Mouse (Mus musculus) G1E (cell line): Measurements from ENCODE around the gene Arhgef19. TPM values are rescaled to one million over a fixed set of nuclear protein-coding genes. Genes with fewer than 3 reads are reported as not detected.

Source experiments
- ATAC-seq: 2 replicates; pipeline ENCODE4 v1.8.0; 2016; ENCODE audit warnings: mild to moderate bottlenecking; ENCODE audit not compliant: insufficient number of reproducible peaks, poor library complexity, low FRiP score, severe bottlenecking; ENCODE audit errors: extremely low read depth
- DNase-seq: peaks from one replicate; pipeline ENCODE4 v3.0.0; 2012; ENCODE audit warnings: low spot score
- H3K27me3 ChIP-seq: 2 replicates; pipeline ENCODE4 v1.6.1; 2012; ENCODE audit warnings: mild to moderate bottlenecking, low read length, inconsistent platforms; ENCODE audit not compliant: insufficient read depth
- H3K36me3 ChIP-seq: replicated peaks from 2 replicates; pipeline ENCODE3; 2012; ENCODE audit warnings: mild to moderate bottlenecking, inconsistent platforms
- H3K4me1 ChIP-seq: 2 replicates; pipeline ENCODE4 v1.6.1; 2012; ENCODE audit warnings: low read depth, low read length, inconsistent platforms, mixed read lengths; ENCODE audit not compliant: insufficient read depth
- H3K4me3 ChIP-seq: 2 replicates; pipeline ENCODE4 v1.5.1; 2012; ENCODE audit warnings: low read depth, mild to moderate bottlenecking, inconsistent platforms, low read length, moderate library complexity, mixed read lengths
- H3K9me3 ChIP-seq: replicated peaks from 2 replicates; pipeline ENCODE4 v1.6.1; 2012; ENCODE audit warnings: inconsistent platforms
- CTCF ChIP-seq: IDR thresholded peaks from 2 replicates; pipeline ENCODE4 v1.5.1; 2012; ENCODE audit warnings: low read depth, low read length, inconsistent platforms, mixed read lengths
- GATA1 ChIP-seq: IDR thresholded peaks from 2 replicates; pipeline ENCODE4 v1.6.1; 2012; ENCODE audit warnings: borderline replicate concordance, low read length, inconsistent platforms, mixed read lengths
- GATA2 ChIP-seq: IDR thresholded peaks from 2 replicates; pipeline ENCODE4 v1.6.1; 2012; ENCODE audit warnings: low read depth, low read length, inconsistent platforms, borderline replicate concordance
- POLR2AphosphoS5 ChIP-seq: IDR thresholded peaks from 2 replicates; pipeline ENCODE4 v1.6.1; 2012; ENCODE audit warnings: low read depth, low read length, inconsistent platforms; ENCODE audit not compliant: insufficient replicate concordance
- TAL1 ChIP-seq: conservative IDR thresholded peaks from 2 replicates; pipeline ENCODE4 v1.6.1; 2012; ENCODE audit warnings: low read depth, low read length, inconsistent platforms, mixed read lengths
- polyA plus RNA-seq: library from polyadenylated mRNA; stranded (reverse); fragments of >175 nt; gene quantifications from 2 replicates; pipeline ENCODE4 v1.2.3, GENCODE M21; 2012
- total RNA-seq, 2 experiments: library from RNA; stranded (forward) in 1 of 2; stranded (reverse) in 1 of 2; fragments of 200-1000 nt in 1 of 2; fragments of >200 nt in 1 of 2; fragmentation: Nextera tagmentation in 1 of 2; gene quantifications; 2 replicates each; pipeline ENCODE4 v1.2.3; 2014 to 2017

Gene Arhgef19
- total and polyA plus RNA-seq, 3 experiments = not detected

GRCm38 (mm10) chr4:141301591-141302427 is 62.5 kb downstream of the Arhgef19 start:
- Histone ChIP-seq H3K36me3 (no peaks in the 10 kb centered on the region), H3K27me3 (peaks cover 29% of the 10 kb centered on the region), H3K9me3 (no peaks in the 10 kb centered on the region), H3K4me3 (no peak overlapping the region; the same call in 1 of the 2 replicates), H3K4me1 (peaks cover 2% of the 10 kb centered on the region; the same call in 1 of the 2 replicates)
- DNase-seq = no peak
- TF ChIP-seq CTCF (no peak), GATA1 (no peak), TAL1 (no peak), GATA2 (no peak), POLR2AphosphoS5 (no peak)
- ATAC-seq = no peak

DNA sequence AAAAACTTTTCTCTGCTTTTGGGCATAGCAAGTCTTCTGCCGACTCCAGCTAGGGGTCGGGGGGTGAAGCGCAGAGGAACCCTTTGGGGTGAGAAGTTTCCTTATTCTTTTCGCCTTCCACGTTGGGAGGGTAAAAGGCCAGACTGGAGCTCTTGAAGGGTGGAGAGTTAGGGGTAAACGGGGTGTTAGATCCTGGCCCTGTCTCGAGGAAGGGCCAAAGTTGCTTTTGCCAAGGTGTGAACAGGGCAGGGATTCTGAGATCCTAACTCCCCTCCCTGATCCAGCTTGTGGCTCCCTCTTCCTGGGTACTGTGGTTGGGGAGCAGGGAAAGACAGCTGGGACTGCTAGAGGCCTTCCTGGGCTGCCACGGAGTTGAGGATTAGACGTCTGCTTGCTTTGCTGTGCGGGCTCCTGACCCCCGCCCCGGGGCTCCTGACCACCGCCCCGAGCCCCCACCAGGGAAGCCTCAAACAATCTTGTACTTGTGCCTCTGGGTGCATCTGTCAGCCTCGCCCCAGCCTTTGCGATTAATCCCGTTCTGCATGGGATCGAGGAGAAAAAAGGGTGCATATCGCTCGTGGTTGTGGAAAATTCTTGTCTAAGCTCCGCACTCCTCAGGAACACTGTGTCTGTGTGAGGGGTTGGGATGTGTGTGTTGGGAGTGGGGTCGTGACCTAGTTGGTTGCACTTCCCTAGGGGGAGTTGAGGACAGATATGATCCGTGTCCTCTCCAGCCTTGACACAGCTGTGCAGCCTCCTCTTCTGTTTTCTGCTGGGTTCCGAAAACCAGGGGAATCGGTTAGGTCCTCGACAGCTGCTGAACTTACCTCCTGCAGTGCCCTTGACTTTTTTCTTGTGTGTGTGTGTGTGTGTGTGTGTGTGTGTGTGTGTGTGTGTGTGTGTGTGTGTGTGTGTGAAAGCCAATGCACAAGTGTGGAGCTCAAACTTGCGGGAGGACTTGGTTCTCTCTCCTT is 63.4 kb downstream of the Arhgef19 start:
- DNase-seq (no peak), ATAC-seq (no peak)
- Histone ChIP-seq H3K36me3 (no peaks in the 10 kb centered on the region), H3K27me3 (peaks cover 29% of the 10 kb centered on the region), H3K9me3 (no peaks in the 10 kb centered on the region), H3K4me3 (no peak overlapping the region), H3K4me1 (peaks cover 2% of the 10 kb centered on the region; the same call in 1 of the 2 replicates)
- TF ChIP-seq GATA1 (no peak), GATA2 (no peak), CTCF (no peak), TAL1 (no peak), POLR2AphosphoS5 (no peak)

GRCm38 (mm10) chr4:141303402-141304222 is 64.3 kb downstream of the Arhgef19 start:
- no peaks in the 10 kb centered on the region for H3K36me3 ChIP-seq
- DNase-seq (no peak), ATAC-seq (no peak)
- H3K27me3 ChIP-seq = peaks cover 29% of the 10 kb centered on the region
- TF ChIP-seq GATA1 (no peak), GATA2 (no peak), TAL1 (no peak), POLR2AphosphoS5 (no peak), CTCF (no peak)
- no peaks in the 10 kb centered on the region for H3K9me3 ChIP-seq
- H3K4me1 ChIP-seq = peaks cover 2% of the 10 kb centered on the region; the same call in 1 of the 2 replicates
- no peak overlapping the region for H3K4me3 ChIP-seq

GRCm38 (mm10) chr4:141304223-141304611 is 64.9 kb downstream of the Arhgef19 start:
- Histone ChIP-seq H3K27me3 (peaks cover 29% of the 10 kb centered on the region), H3K4me1 (peaks cover 2% of the 10 kb centered on the region; the same call in 1 of the 2 replicates), H3K4me3 (no peak overlapping the region), H3K36me3 (no peaks in the 10 kb centered on the region), H3K9me3 (no peaks in the 10 kb centered on the region)
- no peak for DNase-seq
- ATAC-seq = no peak
- TF ChIP-seq CTCF (no peak), POLR2AphosphoS5 (no peak), GATA1 (no peak), TAL1 (no peak), GATA2 (no peak)

GRCm38 (mm10) chr4:141306057-141306456 is 66.8 kb downstream of the Arhgef19 start:
- no peak for TF ChIP-seq TAL1
- TF ChIP-seq POLR2AphosphoS5 = no peak
- no peak for TF ChIP-seq GATA1
- no peak for TF ChIP-seq GATA2
- no peak for TF ChIP-seq CTCF
- DNase-seq (no peak), ATAC-seq (no peak)
- no peaks in the 10 kb centered on the region for H3K9me3 ChIP-seq
- H3K4me1 ChIP-seq = peaks cover 2% of the 10 kb centered on the region; the same call in 1 of the 2 replicates
- no peaks in the 10 kb centered on the region for H3K36me3 ChIP-seq
- H3K27me3 ChIP-seq = peaks cover 29% of the 10 kb centered on the region
- no peak overlapping the region for H3K4me3 ChIP-seq

Other genes starting within 250 kb of the Arhgef19 start
- gene Mfap2, start 229.1 kb upstream of the Arhgef19 start, total RNA-seq (2014; fragmentation: Nextera tagmentation) = not detected in 2 replicates
- gene Mfap2, start 229.1 kb upstream of the Arhgef19 start, total RNA-seq (2017) = not detected in 2 replicates
- not detected in 2 replicates for gene Mfap2, start 229.1 kb upstream of the Arhgef19 start, polyA plus RNA-seq
- 1.7 and 3.4 TPM in 2 replicates for gene Crocc, start 178.9 kb upstream of the Arhgef19 start, total RNA-seq (2014; fragmentation: Nextera tagmentation)
- 3.0 and 3.4 TPM in 2 replicates for gene Crocc, start 178.9 kb upstream of the Arhgef19 start, total RNA-seq (2017)
- 5.3 and 7.1 TPM in 2 replicates for gene Crocc, start 178.9 kb upstream of the Arhgef19 start, polyA plus RNA-seq
- 43.9 and 51.5 TPM in 2 replicates for gene Necap2, start 161.1 kb upstream of the Arhgef19 start, total RNA-seq (2014; fragmentation: Nextera tagmentation)
- 61.9 and 62.4 TPM in 2 replicates for gene Necap2, start 161.1 kb upstream of the Arhgef19 start, total RNA-seq (2017)
- 91.8 and 101 TPM in 2 replicates for gene Necap2, start 161.1 kb upstream of the Arhgef19 start, polyA plus RNA-seq
- gene Spata21, start 151.2 kb upstream of the Arhgef19 start, total RNA-seq (2014; fragmentation: Nextera tagmentation) = not detected in 2 replicates
- not detected in 2 replicates for gene Spata21, start 151.2 kb upstream of the Arhgef19 start, total RNA-seq (2017)
- not detected in 2 replicates for gene Spata21, start 151.2 kb upstream of the Arhgef19 start, polyA plus RNA-seq
- gene Szrd1, start 99.7 kb upstream of the Arhgef19 start, total RNA-seq (2014; fragmentation: Nextera tagmentation) = 54.3 and 64.5 TPM in 2 replicates
- gene Szrd1, start 99.7 kb upstream of the Arhgef19 start, total RNA-seq (2017) = 36.7 and 37.2 TPM in 2 replicates
- gene Szrd1, start 99.7 kb upstream of the Arhgef19 start, polyA plus RNA-seq = 150 and 161 TPM in 2 replicates
- 30.3 and 36.7 TPM in 2 replicates for gene Fbxo42, start 91.6 kb upstream of the Arhgef19 start, total RNA-seq (2014; fragmentation: Nextera tagmentation)
- 7.6 and 8.3 TPM in 2 replicates for gene Fbxo42, start 91.6 kb upstream of the Arhgef19 start, total RNA-seq (2017)
- 14.3 and 15.5 TPM in 2 replicates for gene Fbxo42, start 91.6 kb upstream of the Arhgef19 start, polyA plus RNA-seq
- gene Rsg1, start 25.5 kb upstream of the Arhgef19 start, total RNA-seq (2014; fragmentation: Nextera tagmentation) = 1.0 and 2.0 TPM in 2 replicates
- gene Rsg1, start 25.5 kb upstream of the Arhgef19 start, total RNA-seq (2017) = 0.93 and 1.6 TPM in 2 replicates
- gene Rsg1, start 25.5 kb upstream of the Arhgef19 start, polyA plus RNA-seq = 0.56 and 0.87 TPM in 2 replicates
- not detected in 2 replicates for gene Epha2, start 61.7 kb downstream of the Arhgef19 start, total RNA-seq (2014; fragmentation: Nextera tagmentation)
- gene Epha2, start 61.7 kb downstream of the Arhgef19 start, total RNA-seq (2017) = not detected in 2 replicates
- not detected in 2 replicates for gene Epha2, start 61.7 kb downstream of the Arhgef19 start, polyA plus RNA-seq
- not detected in 2 replicates for gene Fam131c, start 128.7 kb downstream of the Arhgef19 start, total RNA-seq (2014; fragmentation: Nextera tagmentation)
- gene Fam131c, start 128.7 kb downstream of the Arhgef19 start, total RNA-seq (2017) = not detected in 2 replicates
- not detected in 2 replicates for gene Fam131c, start 128.7 kb downstream of the Arhgef19 start, polyA plus RNA-seq
- not detected in 2 replicates for gene Clcnka, start 159.2 kb downstream of the Arhgef19 start, total RNA-seq (2014; fragmentation: Nextera tagmentation)
- not detected in 2 replicates for gene Clcnka, start 159.2 kb downstream of the Arhgef19 start, total RNA-seq (2017)
- not detected in 2 replicates for gene Clcnka, start 159.2 kb downstream of the Arhgef19 start, polyA plus RNA-seq
- not detected in 2 replicates for gene Clcnkb, start 176.5 kb downstream of the Arhgef19 start, total RNA-seq (2014; fragmentation: Nextera tagmentation)
- gene Clcnkb, start 176.5 kb downstream of the Arhgef19 start, total RNA-seq (2017) = 0.05 TPM in 1 of 2 replicates, not detected in the other
- gene Clcnkb, start 176.5 kb downstream of the Arhgef19 start, polyA plus RNA-seq = not detected in 2 replicates
- gene Hspb7, start 181.3 kb downstream of the Arhgef19 start, total RNA-seq (2014; fragmentation: Nextera tagmentation) = not detected in 2 replicates
- not detected in 2 replicates for gene Hspb7, start 181.3 kb downstream of the Arhgef19 start, total RNA-seq (2017)
- gene Hspb7, start 181.3 kb downstream of the Arhgef19 start, polyA plus RNA-seq = not detected in 2 replicates
- not detected in 2 replicates for gene Srarp, start 196.6 kb downstream of the Arhgef19 start, total RNA-seq (2014; fragmentation: Nextera tagmentation)
- gene Srarp, start 196.6 kb downstream of the Arhgef19 start, total RNA-seq (2017) = not detected in 2 replicates
- not detected in 2 replicates for gene Srarp, start 196.6 kb downstream of the Arhgef19 start, polyA plus RNA-seq
- 10.9 and 11.8 TPM in 2 replicates for gene Zbtb17, start 205.2 kb downstream of the Arhgef19 start, total RNA-seq (2014; fragmentation: Nextera tagmentation)
- gene Zbtb17, start 205.2 kb downstream of the Arhgef19 start, total RNA-seq (2017) = 15.9 and 22.8 TPM in 2 replicates
- 51.4 and 61.1 TPM in 2 replicates for gene Zbtb17, start 205.2 kb downstream of the Arhgef19 start, polyA plus RNA-seq